In the genomic region with DNA sequence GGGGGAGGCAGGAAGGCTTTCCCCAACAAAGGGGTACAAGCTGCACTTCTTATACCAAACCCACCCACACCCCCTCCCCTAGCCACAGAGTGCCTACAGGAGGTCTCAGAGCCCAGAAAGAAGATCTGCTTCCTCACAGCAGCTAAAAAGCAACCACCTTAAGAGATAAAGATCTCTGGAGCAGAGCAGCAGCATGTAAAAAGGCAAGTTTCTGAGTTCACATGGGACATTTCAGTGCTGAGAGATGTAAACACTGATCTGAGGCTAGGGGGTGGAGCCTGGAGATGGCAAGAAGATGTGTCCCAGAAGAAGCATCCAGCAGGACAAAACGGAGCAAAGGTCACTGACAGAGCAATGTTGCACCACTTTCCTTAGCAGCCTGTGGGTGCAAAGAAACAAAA, we compare ENCODE assay signal across 11 mouse cellular contexts. TPM values are rescaled to one million over a fixed set of nuclear protein-coding genes. Genes with fewer than 3 reads are reported as not detected.
DNase-seq lines count a peak whose midpoint lies in the region; ATAC-seq and TF ChIP-seq lines count a peak whose summit lies in the region.
"Had no signal": no experiment of that assay in that cellular context is flagged by ENCODE, and none has a peak within 500 bp of the region (broad histone marks: within the 10 kb centered on the region; RNA-seq: fewer than 3 reads in every experiment).

No protein-coding gene starts in this region.

- H3K9me3 ChIP-seq in kidney, embryonic 15.5 days (replicated peaks) = no peaks in the 10 kb centered on the region
- H3K9me3 ChIP-seq: limb, embryonic 15.5 days had no signal

- peak; percentile 30 for DNase-seq in adrenal gland, postnatal 14 days
- no peak for DNase-seq in adrenal gland, postnatal 10 days
- DNase-seq in kidney, adult 8-10 months = peak; percentile 51 to 53
- peak; percentile 69 to 85 for DNase-seq in thymus, adult 18-20 months
- DNase-seq in cerebellum, postnatal 4 days (ENCODE audit: low spot score in 2 of 2) = no peak
- DNase-seq in cerebellum, adult 2 months = no peak
- DNase-seq: cerebellum, postnatal 25 days had no signal

- TF ChIP-seq CTCF in cerebellum, adult 2 months (IDR thresholded peaks at IDR 0.05; ENCODE audit: borderline replicate concordance, insufficient read depth, low read depth, low read length) = no peak

- TF ChIP-seq POLR2A in cerebellum, adult 2 months (IDR thresholded peaks at IDR 0.05; ENCODE audit: borderline replicate concordance, insufficient read depth, low read length) = no peak

- ATAC-seq in kidney, embryonic 15.5 days (replicated peaks; ENCODE audit: low FRiP score) = no peak
- peak; percentile 58 for ATAC-seq in activated CD4-positive, CD25-positive, alpha-beta regulatory T cell, adult 4 months
- ATAC-seq: Patski had no signal

- H3K27ac ChIP-seq in kidney, embryonic 15.5 days = no peak overlapping the region
- H3K27ac ChIP-seq in cerebellum, adult 2 months (ENCODE audit: insufficient read depth, low read length) = no peak overlapping the region
- H3K27ac ChIP-seq: limb, embryonic 15.5 days had no signal

- no peak overlapping the region for H3K4me3 ChIP-seq in kidney, embryonic 15.5 days (replicated peaks)
- no peak overlapping the region for H3K4me3 ChIP-seq in cerebellum, adult 2 months (replicated peaks; ENCODE audit: insufficient read depth, low read depth, low read length)
- H3K4me3 ChIP-seq: limb, embryonic 15.5 days had no signal

- H3K27me3 ChIP-seq in kidney, embryonic 15.5 days = no peaks in the 10 kb centered on the region
- no peaks in the 10 kb centered on the region for H3K27me3 ChIP-seq in cerebellum, adult 2 months (ENCODE audit: control insufficient read depth, insufficient read depth, low read length)
- H3K27me3 ChIP-seq: limb, embryonic 15.5 days; Patski had no signal

- WGBS in kidney, embryonic 15.5 days = 23% methylated on average over 1 of the region's 1 CpGs
- 62% methylated on average over 1 of the region's 1 CpGs for WGBS in cerebellum, adult 2 months

- no peak overlapping the region for H3K9ac ChIP-seq in kidney, embryonic 15.5 days
- H3K9ac ChIP-seq: limb, embryonic 15.5 days had no signal

- peaks cover 41% of the 10 kb centered on the region for H3K4me1 ChIP-seq in kidney, embryonic 15.5 days
- no peaks in the 10 kb centered on the region for H3K4me1 ChIP-seq in cerebellum, adult 2 months (ENCODE audit: control insufficient read depth, insufficient read depth, low read length)

- no peak overlapping the region for H3K4me2 ChIP-seq in kidney, embryonic 15.5 days
- H3K4me2 ChIP-seq: limb, embryonic 15.5 days had no signal

- H3K36me3 ChIP-seq in kidney, embryonic 15.5 days = peaks cover 96% of the 10 kb centered on the region

RNA-seq across cellular contexts. Expression of a gene that starts 11.8 kb away (rescaled TPM):
- 16.7 and 24.4 TPM in 2 replicates for total RNA-seq in adrenal gland, postnatal 14 days (2021)
- total RNA-seq in adrenal gland, postnatal 10 days (2021) = 10 to 100 TPM; 24.8 to 25.1 TPM
- polyA plus RNA-seq in kidney, embryonic 15.5 days (2015; fragmentation: Nextera tagmentation; extraction: Ambion mirVana) = 54.8 and 56.1 TPM in 2 replicates
- polyA plus RNA-seq in activated CD4-positive, CD25-positive, alpha-beta regulatory T cell, adult 4 months (2017; shearing (Covaris generic)) = 100 to 1,000 TPM in 1 of 2 experiments, 10 to 100 TPM in 1; 90.9 to 103 TPM
- polyA plus RNA-seq in cerebellum, adult 2 months (2012; rRNA removed) = 25.9 and 29.1 TPM in 2 replicates

Comparison
In these comparisons a context has a peak if more than half of its experiments do, and no peak if none do; other contexts are left out.
1. DNase-seq: peak in adrenal gland, postnatal 14 days (single experiment), kidney, adult 8-10 months (2 of 2) and thymus, adult 18-20 months (2 of 2); none in adrenal gland, postnatal 10 days (single experiment), cerebellum, postnatal 4 days (0 of 2) and cerebellum, adult 2 months (0 of 2).